Mouse (Mus musculus) brain, embryonic 14.5 days (tissue): ENCODE measurements around the gene Frmpd4.

Experiments used
- CTCF ChIP-seq: fragments of 200-500 bp; IDR thresholded peaks from 2 replicates; pipeline ENCODE4 v1.5.1; 2012; ENCODE audit warnings: inconsistent platforms, mild to moderate bottlenecking, moderate library complexity, borderline replicate concordance; ENCODE audit not compliant: insufficient read depth, insufficient read length; ENCODE audit errors: extremely low read depth
- POLR2A ChIP-seq: fragments of 200-500 bp; IDR thresholded peaks from 2 replicates; pipeline ENCODE4 v1.6.1; 2012; ENCODE audit warnings: mild to moderate bottlenecking, inconsistent platforms, borderline replicate concordance; ENCODE audit not compliant: poor library complexity, insufficient read depth, insufficient read length, severe bottlenecking; ENCODE audit errors: extremely low read depth

- TF ChIP-seq CTCF (no peak), POLR2A (no peak)
Observed at GRCm38 (mm10) chrX:168141051-168141450, 436.0 kb downstream of the Frmpd4 start.
